Mouse (Mus musculus) lung, adult 2 months (tissue): ENCODE measurements around the gene Drg1. TPM values are rescaled to one million over a fixed set of nuclear protein-coding genes. Genes with fewer than 3 reads are reported as not detected.

Experiments used
- DNase-seq: peaks from one replicate; pipeline ENCODE4 v3.0.0; 2022
- H3K4me1 ChIP-seq: fragments of 200-500 bp; 2 replicates; pipeline ENCODE4 v1.6.1; 2011; ENCODE audit warnings: low read length; ENCODE audit not compliant: control insufficient read depth, insufficient read depth
- H3K4me3 ChIP-seq: fragments of 200-500 bp; replicated peaks from 2 replicates; pipeline ENCODE3; 2011; ENCODE audit warnings: low read depth, mild to moderate bottlenecking, control low read depth, low read length; ENCODE audit errors: extremely low read depth
- CTCF ChIP-seq: fragments of 200-500 bp; IDR thresholded peaks from 2 replicates; pipeline ENCODE4 v1.5.1; 2011; ENCODE audit warnings: mild to moderate bottlenecking, low read length, control low read depth; ENCODE audit not compliant: insufficient read depth
- POLR2A ChIP-seq: fragments of 200-500 bp; IDR thresholded peaks from 2 replicates; pipeline ENCODE4 v1.6.1; 2011; ENCODE audit warnings: low read depth, mild to moderate bottlenecking, control low read depth, low read length, borderline replicate concordance; ENCODE audit errors: extremely low read depth
- WGBS: fragments of 180-500 bp; shearing (Covaris S2); methylation state at CpG from one replicate; pipeline ENCODE4 v1.1.7; 2018; 5-methylcytosine and 5-hydroxymethylcytosine counted together
- polyA plus RNA-seq: library from polyadenylated mRNA; depleted of rRNA; stranded (reverse); fragments of >200 nt; gene quantifications from 2 replicates; pipeline ENCODE4 v1.2.3, GENCODE M21; 2012; rRNA removed

Drg1 gene
- polyA plus RNA-seq: 20.1 and 21.5 TPM in 2 replicates

DNA sequence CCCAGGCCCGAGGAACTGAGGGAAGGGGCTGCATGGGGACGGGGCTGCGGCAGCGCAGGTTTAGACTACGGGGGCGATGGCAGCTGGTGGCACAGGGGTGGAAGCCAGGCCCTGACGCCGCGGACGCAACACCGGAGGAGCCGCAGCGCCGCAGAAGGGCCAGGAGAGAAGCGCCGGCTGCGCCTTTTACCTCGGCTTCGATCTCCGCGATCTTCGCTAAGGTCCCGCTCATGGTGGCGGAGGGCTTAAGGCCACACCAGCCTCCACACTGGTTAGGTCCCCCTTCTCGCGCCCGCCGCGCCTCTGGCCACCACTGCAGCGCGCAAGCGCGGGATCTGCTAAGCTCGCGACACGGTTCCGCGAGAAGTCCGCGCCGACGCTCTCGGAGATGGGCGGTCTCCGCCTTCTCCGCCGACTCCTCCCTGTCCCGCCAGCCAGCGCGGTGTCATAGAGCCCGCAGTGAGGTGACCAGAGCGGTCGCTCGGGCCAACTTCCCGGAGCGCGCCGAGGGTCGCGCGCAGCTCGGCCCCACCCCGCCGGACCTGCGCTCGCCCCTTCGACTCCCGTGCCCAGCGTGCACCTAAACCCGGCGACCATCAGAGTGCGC lies at the start of gene Drg1:
Gene Drg1, minus strand, starts transcription at position 337 of the 607 bp plus-strand sequence.
- peak; percentile 91 for DNase-seq
- whole genome bisulfite sequencing: under 1% methylated on average over 72 of the region's 72 CpGs
- peak; percentile 95 for TF ChIP-seq POLR2A
- TF ChIP-seq CTCF: no peak

DNA sequence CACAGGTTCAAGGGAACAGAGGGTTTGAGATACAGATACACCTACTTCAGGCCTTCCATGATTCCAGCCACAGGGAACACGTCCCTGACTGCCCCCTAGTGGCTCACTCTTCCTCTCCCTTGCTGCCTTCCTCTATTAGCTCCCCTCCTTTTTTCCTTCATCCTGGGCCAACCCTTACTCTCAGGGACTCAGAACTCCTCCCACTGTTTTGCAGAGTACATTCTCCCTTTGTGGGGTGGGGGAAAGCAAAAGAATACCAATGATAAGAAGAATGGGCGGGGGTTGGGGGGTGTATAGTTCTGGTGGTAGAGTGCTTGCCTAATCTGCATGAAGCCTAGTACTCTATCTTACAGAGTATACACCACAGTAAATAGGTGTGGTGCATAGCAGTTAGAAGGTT lies 47.9 kb upstream of the Drg1 start:
- WGBS: 29% methylated on average over 2 of the region's 2 CpGs
- no peaks in the 10 kb centered on the region; the same call in 1 of the 2 replicates for H3K4me1 ChIP-seq
- DNase-seq: peak; percentile 74

More for the DNA sequence above, at the start of gene Drg1:
- H3K4me3 ChIP-seq: peak within 1 kb of the TSS; percentile 96
- H3K4me1 ChIP-seq: peaks cover 5% of the 10 kb centered on the region

DNA sequence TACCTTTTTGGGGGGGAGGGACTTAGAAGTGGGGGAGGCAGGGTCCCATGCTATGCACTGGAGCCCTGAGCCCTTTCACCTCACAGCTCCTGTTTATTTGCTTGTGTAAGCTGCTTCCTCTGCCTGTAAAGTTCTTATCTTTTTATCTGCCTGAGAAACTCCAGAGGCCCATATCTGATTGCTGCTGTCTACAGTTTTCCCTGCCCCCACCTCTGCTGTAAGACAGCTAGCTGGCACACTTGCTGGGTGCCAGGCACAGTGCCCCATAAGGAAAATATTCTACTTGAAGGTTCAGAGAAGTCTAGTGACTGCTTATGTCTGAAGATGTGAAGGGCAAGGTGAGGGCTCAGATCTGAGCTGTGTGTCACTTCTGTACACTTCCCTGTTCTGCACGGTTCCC lies 47.1 kb upstream of the Drg1 start:
- no peak for DNase-seq
- TF ChIP-seq CTCF: no peak
- TF ChIP-seq POLR2A: no peak
- Histone ChIP-seq H3K4me1 (no peaks in the 10 kb centered on the region; the same call in 1 of the 2 replicates), H3K4me3 (no peak overlapping the region)
- 52% methylated on average over 1 of the region's 1 CpGs for whole genome bisulfite sequencing

More for the DNA sequence above, 47.9 kb upstream of the Drg1 start:
- peak; percentile 93 for TF ChIP-seq CTCF
- no peak for TF ChIP-seq POLR2A
- H3K4me3 ChIP-seq: no peak overlapping the region

DNA sequence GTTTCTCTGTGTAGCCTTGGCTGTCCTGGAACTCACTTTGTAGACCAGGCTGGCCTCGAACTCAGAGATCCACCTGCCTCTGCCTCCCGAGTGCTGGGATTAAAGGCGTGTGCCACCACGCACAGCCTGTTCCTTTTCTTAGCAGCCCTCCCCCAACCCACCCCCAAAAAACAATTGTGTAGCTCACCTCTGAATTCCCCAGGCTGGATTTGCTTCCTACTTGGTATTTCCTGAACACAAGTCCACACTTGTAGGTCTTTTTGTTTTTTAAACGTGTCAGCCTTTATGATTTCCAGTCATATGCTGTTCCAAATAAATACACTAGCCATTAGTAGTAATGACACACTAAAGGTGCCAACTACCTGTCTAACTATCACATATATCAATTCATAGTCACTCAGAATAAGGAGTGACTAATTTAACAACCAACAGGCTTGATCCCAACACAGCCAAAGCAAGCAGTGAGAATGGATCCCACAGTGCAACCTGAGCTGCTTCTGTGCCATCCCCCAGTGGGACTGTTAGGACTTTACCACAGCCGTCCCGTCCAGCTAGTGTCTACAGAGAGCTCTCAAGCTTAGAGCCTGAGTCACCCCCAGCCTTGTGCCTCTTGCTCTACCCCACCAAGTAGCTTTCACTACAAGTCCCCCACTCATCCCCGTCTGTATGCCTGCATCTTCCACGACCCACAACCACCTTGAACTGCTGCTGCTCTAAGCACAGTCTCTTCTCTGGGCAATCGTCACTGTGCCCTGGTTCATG lies 45.6 kb upstream of the Drg1 start:
- Histone ChIP-seq H3K4me3 (no peak overlapping the region), H3K4me1 (no peaks in the 10 kb centered on the region; the same call in 1 of the 2 replicates)
- no peak for DNase-seq
- WGBS: 79% methylated on average over 10 of the region's 10 CpGs
- TF ChIP-seq CTCF (no peak), POLR2A (no peak)

DNA sequence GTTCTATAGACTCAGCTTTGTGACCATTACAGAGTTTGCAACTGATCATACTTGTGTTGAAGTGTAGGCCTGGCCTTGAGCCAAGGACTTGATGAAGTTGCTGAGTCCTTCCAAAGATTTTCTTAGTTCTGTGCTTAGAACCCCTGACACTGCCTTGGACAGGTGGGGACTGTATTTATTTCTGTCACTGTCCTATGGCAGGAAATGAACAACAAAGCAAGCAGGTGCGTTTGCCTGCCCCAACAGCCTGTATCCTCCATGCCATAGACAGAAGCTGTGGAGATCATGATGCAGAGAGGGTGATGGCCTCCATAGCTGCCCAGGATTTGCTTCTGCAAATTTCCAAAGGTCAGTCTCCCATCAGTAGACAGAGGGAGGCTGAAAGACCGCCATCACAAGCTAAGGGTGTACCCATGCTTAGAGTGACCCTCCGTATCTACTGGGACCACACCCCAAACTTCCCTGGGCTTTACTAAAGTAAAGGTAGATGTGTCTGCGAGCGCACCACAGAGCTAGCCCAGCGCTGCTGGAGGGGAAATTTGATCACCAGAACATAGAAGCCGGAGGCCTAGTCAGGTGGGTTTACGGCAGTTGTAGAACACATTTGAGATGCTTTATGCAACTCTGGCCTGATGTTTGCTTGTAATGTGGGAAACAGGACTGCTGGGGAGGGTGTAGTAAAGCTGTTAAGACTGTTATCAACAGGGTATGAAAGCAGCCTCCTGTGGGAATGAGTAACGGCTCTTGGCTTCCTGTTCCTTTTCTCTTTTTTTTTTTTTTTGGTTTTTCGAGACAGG lies 44.8 kb upstream of the Drg1 start:
- 77% methylated on average over 10 of the region's 10 CpGs for WGBS
- no peak for DNase-seq
- no peak for TF ChIP-seq CTCF
- TF ChIP-seq POLR2A: no peak
- Histone ChIP-seq H3K4me1 (no peaks in the 10 kb centered on the region; the same call in 1 of the 2 replicates), H3K4me3 (no peak overlapping the region)

DNA sequence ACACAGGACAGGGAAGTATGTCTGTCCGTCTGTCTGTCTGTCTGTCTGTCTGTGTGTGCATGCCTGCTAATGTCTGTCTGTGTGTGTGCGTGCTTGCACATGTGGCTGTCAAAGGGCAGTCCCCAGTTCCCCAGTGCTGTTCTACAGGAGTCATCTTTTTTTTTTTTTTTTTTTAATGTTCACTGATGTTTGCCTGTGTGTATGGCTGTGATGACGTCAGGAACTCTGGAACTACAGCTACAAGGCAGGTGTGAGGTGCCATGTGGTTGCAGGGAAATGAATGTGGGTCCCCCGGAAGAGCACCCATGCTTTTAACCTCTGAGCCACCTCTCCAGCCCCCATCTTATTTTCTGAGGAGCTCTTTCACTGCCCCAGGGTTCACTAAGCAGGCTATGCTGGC lies 43.7 kb upstream of the Drg1 start:
- no peak for DNase-seq
- WGBS: 88% methylated on average over 4 of the region's 4 CpGs
- no peak for TF ChIP-seq CTCF
- TF ChIP-seq POLR2A: no peak
- no peak overlapping the region for H3K4me3 ChIP-seq
- no peaks in the 10 kb centered on the region; the same call in 1 of the 2 replicates for H3K4me1 ChIP-seq

DNA sequence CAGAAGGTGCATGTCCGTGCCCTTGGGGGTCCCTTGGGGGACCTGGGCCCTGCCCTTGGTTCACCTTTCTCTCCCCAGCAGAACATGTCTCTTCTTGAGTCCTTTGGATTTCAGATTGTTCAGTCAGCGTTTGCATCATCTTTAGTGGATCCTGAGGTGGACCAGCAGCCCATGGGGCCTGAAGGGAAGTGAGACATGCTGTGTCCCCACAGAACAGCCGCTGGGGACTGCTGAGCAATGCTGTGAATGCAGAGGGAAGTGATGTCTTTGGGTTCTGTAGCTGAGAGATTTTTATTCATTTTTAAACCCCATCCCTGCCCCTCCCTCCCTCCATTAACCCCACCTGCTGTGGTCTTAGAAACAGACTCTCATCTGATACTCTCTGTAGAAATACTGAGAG lies 41.7 kb upstream of the Drg1 start:
- 90% methylated on average over 3 of the region's 3 CpGs for WGBS
- Histone ChIP-seq H3K4me3 (no peak overlapping the region), H3K4me1 (no peaks in the 10 kb centered on the region; the same call in 1 of the 2 replicates)
- TF ChIP-seq CTCF (no peak), POLR2A (no peak)
- DNase-seq: no peak

DNA sequence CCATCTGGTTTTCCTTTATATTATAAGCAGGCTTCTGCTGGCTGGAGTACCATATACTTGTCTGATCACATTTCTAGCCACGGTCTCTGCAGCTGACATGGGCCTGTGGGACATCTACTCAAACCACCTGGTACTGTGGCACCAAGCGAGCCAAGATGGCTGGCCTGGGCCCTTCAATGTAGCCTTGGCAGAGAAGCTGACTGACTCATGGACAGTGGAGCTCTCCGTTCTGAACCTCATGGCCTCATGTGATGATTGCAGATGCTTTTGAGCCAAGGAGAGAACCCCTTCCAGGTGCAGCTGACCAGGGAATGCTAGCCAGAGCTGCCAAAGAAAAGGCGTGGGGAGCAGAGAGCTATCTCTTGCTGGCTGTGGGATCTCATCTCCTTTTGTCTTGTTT lies 39.6 kb upstream of the Drg1 start:
- DNase-seq: no peak
- H3K4me3 ChIP-seq: no peak overlapping the region
- WGBS: 92% methylated on average over 4 of the region's 4 CpGs

DNA sequence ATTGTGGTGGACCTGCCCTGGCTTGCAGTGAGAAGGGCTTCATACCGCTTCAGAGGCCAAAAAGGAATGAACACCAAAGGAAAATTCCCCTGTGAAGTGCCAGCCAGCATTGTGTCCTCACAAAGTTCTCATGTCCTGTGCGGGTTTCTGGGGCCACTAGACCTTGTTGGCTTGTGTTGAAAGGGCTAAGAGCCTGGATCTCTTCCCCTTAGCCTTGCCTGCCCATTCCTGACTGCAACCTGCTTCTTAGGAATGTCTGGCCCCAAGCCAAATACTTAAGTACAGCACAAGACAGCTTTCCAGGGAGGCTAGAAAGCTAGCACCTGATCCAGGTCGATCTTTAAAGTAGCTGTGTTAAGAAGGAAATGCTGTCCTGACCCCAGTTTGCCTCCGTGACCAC lies 36.6 kb upstream of the Drg1 start:
- peaks cover 3% of the 10 kb centered on the region; the same call in 1 of the 2 replicates for H3K4me1 ChIP-seq
- H3K4me3 ChIP-seq: no peak overlapping the region
- no peak for TF ChIP-seq CTCF
- no peak for TF ChIP-seq POLR2A
- peak; percentile 50 for DNase-seq
- 57% methylated on average over 4 of the region's 4 CpGs for WGBS

More for the DNA sequence above, 39.6 kb upstream of the Drg1 start:
- TF ChIP-seq CTCF (no peak), POLR2A (no peak)
- H3K4me1 ChIP-seq: no peaks in the 10 kb centered on the region; the same call in 1 of the 2 replicates

DNA sequence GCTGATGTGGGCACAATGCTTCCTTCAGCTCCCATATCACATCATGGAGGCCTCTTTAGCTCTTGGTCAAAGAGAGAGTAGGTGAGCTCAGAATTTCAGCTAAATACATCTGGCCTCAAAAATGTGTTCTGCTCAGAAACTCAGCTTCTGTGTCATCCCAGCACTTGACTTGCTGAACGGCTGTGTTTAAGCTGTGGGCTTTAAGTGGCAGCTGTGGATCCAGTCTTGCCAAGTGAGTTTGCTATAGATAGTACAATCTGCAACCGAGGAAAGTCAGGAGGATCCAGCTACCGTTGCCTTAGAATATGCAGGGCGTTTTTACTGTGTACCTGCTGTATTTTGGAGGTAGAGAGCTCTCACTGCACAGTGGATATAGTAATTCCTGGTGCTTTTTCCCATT lies 36.2 kb upstream of the Drg1 start:
- 62% methylated on average over 4 of the region's 4 CpGs for WGBS
- TF ChIP-seq POLR2A (no peak), CTCF (no peak)
- no peak overlapping the region for H3K4me3 ChIP-seq
- peaks cover 3% of the 10 kb centered on the region; the same call in 1 of the 2 replicates for H3K4me1 ChIP-seq
- no peak for DNase-seq
